Mouse (Mus musculus): Measurements from ENCODE around the gene Hk2.
"Not testable (repeated sequence)": the region's sequence is repeated elsewhere in the genome, so short reads cannot be mapped to it uniquely, and the experiment has no call there.

Hk2 gene

GRCm38 (mm10) chr6:82737634-82738540 is 36.4 kb downstream of the Hk2 start:
- no peak for DNase-seq

- DNase-seq: no peak
Observed at GRCm38 (mm10) chr6:82736626-82737600, 37.3 kb downstream of the Hk2 start.

GRCm38 (mm10) chr6:82735347-82735746 is 38.9 kb downstream of the Hk2 start:
- no peak for DNase-seq

- no peak for DNase-seq
Observed at GRCm38 (mm10) chr6:82728635-82729034, 45.6 kb downstream of the Hk2 start.

- DNase-seq: no peak
Observed at GRCm38 (mm10) chr6:82727206-82727605, 47.0 kb downstream of the Hk2 start.

GRCm38 (mm10) chr6:82723321-82723720 is 50.9 kb downstream of the Hk2 start:
- no peak for DNase-seq

- DNase-seq: no peak
Observed at GRCm38 (mm10) chr6:82716126-82716525, 58.1 kb downstream of the Hk2 start.

GRCm38 (mm10) chr6:82715653-82716052 is 58.6 kb downstream of the Hk2 start:
- peak in 1 of 2 experiments; percentile 8 for DNase-seq

GRCm38 (mm10) chr6:82715253-82715652 is 59.0 kb downstream of the Hk2 start:
- DNase-seq: no peak

GRCm38 (mm10) chr6:82714841-82715240 is 59.4 kb downstream of the Hk2 start:
- no peak for DNase-seq

GRCm38 (mm10) chr6:82714243-82714642 is 60.0 kb downstream of the Hk2 start:
- DNase-seq: peak; percentile 84 to 86

- no peak for DNase-seq
Observed at GRCm38 (mm10) chr6:82707742-82708141, 66.5 kb downstream of the Hk2 start.

- no peak for DNase-seq
Observed at GRCm38 (mm10) chr6:82707241-82707640, 67.0 kb downstream of the Hk2 start.

- DNase-seq: no peak
Observed at GRCm38 (mm10) chr6:82705221-82705620, 69.0 kb downstream of the Hk2 start, which contains the start of gene Pole4. Pole4 (minus strand) TSS chr6:82705365.

- no peak for DNase-seq
Observed at GRCm38 (mm10) chr6:82703710-82704109, 70.5 kb downstream of the Hk2 start.

- peak; percentile 94 to 95 for DNase-seq
Observed at GRCm38 (mm10) chr6:82702593-82703017, 71.6 kb downstream of the Hk2 start.

GRCm38 (mm10) chr6:82701296-82701695 is 73.0 kb downstream of the Hk2 start:
- DNase-seq: no peak

GRCm38 (mm10) chr6:82699831-82700230 is 74.4 kb downstream of the Hk2 start:
- no peak for DNase-seq

- DNase-seq: no peak
Observed at GRCm38 (mm10) chr6:82696736-82697135, 77.5 kb downstream of the Hk2 start.

GRCm38 (mm10) chr6:82694668-82695067 is 79.6 kb downstream of the Hk2 start:
- DNase-seq: no peak

GRCm38 (mm10) chr6:82689474-82689873 is 84.8 kb downstream of the Hk2 start:
- no peak for DNase-seq

- DNase-seq: not testable (repeated sequence)
Observed at GRCm38 (mm10) chr6:82688586-82688985, 85.7 kb downstream of the Hk2 start.

GRCm38 (mm10) chr6:82684136-82684535 is 90.1 kb downstream of the Hk2 start:
- no peak for DNase-seq

Measured in B cell, adult 2 months (primary cell).